Mouse (Mus musculus) ES-CJ7 (cell line): ENCODE measurements around the gene Atg9b.
A peak's percentile ranks its signal among the peaks of the same experiment; 100 is the strongest.

Experiments used
- DNase-seq: peaks from one replicate; pipeline ENCODE4 v3.0.0; 2011; ENCODE audit warnings: low read depth, low spot score

The Atg9b gene

DNA sequence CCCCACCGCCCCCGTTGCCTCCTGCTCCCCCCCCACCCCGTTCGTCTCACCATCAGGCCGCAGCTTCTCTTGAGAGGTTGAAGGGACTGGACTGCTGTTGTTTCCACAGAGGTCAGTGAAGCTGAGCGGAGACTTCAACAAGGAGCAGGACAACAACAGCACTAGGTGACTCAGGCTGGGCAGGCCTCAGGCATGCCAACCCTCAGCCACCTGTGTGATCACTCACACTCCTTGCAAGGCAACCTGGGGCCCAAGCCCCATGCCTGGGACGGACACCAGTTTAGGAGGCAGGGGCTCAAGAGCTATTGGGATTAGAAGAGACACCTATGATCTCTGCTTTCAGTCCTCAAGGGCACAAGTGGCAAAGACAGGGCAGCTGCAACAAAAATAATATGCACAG, at the start of gene Atg9b:
Gene Atg9b (minus strand): TSS at position 280 of the 400 bp plus-strand sequence.
- DNase-seq, result no peak

- DNase-seq, result no peak
Measured at GRCm38 (mm10) chr5:24441187-24441586, 49.2 kb upstream of the Atg9b start.

GRCm38 (mm10) chr5:24433993-24434392, 42.0 kb upstream of the Atg9b start:
- DNase-seq, result no peak

DNA sequence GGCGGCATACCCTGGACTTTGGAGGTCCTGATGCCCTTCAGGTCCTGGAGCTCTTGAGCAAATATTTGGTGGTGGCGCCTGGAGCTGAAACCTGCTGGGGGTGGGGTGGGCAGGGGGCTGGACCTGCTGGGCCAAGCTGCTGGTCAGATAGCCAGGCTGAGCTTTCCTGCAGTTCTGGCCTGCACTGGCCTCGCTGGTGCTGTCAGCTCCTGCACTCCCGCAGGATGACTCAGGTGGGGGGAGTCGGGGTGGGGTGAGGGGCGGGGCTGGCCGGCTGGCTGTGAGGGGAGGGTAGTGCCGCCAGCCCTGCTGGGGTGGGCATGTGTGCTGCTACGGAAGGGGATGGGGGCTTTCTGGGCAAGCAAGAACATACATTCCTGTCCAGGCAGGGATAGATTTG, 36.7 kb upstream of the Atg9b start:
- no peak for DNase-seq

- DNase-seq, result no peak
Measured at GRCm38 (mm10) chr5:24427981-24428402, 36.0 kb upstream of the Atg9b start.

GRCm38 (mm10) chr5:24427285-24427633, 35.3 kb upstream of the Atg9b start:
- no peak for DNase-seq

DNA sequence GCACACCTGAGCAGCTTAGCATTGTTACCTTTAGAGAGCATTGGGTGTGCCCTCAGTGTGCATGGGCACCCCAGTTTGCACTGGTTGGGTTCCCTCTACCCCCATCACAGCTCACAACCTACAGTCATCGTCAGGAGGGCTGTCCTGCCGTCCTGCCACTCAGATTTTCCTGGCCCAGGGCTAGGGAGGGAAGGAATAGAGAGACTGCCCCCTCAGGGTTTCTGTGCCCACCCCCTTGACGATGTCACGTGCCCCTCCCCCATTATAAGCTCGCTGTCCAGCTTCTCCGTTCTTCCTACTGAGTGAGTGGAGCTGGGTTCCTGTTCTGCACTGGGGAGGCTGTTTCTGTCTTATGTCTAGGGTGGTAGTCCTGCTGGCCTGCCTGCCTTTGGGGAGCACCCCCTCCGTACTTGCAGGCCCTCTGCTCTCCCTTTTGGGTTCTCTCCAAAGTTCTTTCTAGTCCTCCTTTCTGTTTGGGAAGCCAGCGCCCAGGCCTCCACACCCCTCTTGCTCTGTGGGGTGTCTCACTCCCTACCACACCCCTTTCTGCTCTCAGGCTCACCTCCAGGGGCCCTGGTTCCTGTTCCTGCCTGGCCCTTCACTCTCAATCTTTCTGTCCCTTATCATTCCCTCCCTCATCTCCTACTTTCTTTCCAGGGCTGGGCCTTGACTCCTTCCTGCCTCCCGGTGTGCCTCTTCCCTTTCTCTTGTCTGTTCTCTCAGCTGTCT, 34.8 kb upstream of the Atg9b start:
- peak; percentile 21 for DNase-seq

GRCm38 (mm10) chr5:24426037-24426432, 34.1 kb upstream of the Atg9b start:
- DNase-seq, result peak; percentile 24

DNA sequence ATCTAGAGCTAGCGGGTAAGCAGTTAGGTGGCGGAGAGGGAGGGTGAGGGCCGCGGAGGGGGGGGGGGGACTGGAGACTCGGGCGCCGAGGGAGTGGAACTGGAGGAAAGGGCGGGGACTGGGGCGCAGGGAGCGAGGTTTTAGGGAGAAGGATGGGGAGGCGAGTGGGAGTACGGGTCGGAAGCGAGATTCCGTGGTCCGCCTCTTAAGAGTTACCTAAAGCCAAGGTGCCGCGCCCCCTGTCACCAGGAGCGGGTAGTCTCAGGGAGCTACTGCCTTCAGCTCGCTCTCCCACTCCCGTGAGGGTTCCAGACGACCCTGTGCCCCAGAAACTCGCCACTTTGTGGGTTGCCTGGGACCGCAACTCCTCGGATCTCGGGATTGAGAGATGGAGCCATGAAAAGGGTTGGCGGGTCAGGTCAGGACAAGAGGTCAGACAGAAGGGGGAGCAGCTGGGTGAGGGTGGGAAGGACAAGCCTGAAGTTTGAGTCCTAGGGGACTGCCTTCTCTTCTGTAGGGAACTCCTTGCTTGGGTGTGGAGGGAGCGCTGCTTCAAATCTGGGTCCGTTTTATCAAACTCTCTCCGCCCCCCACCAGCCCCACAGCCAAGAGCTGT, 33.6 kb upstream of the Atg9b start:
- DNase-seq, result peak; percentile 71

DNA sequence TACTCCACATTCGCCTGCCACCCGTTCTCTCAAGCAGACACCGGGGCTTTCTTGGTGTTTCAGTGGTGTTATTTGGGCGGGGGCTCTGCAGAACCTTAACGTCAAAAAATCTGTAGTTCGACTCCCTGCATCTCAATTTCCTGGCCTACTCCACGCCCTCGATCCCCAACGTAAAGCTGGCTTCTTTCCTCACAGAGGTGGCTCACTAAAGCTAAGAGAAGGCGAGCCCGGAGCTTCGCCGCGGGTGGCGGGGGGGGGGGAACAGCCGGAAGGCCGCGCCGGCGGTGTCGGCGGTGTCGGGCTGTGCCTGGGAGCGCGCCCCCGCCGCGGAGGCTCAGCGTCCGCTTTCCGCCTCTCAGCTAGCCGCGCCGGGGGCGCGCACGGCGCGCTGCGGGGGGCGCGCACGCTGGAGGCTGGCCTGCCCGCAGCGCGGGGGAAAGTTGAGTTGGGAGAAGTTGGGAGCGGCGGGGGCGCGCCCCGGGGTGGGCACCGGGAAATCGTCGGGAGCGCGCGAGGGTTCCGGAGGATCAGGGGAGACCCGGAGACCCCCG, 33.0 kb upstream of the Atg9b start:
- DNase-seq, result peak; percentile 75

DNA sequence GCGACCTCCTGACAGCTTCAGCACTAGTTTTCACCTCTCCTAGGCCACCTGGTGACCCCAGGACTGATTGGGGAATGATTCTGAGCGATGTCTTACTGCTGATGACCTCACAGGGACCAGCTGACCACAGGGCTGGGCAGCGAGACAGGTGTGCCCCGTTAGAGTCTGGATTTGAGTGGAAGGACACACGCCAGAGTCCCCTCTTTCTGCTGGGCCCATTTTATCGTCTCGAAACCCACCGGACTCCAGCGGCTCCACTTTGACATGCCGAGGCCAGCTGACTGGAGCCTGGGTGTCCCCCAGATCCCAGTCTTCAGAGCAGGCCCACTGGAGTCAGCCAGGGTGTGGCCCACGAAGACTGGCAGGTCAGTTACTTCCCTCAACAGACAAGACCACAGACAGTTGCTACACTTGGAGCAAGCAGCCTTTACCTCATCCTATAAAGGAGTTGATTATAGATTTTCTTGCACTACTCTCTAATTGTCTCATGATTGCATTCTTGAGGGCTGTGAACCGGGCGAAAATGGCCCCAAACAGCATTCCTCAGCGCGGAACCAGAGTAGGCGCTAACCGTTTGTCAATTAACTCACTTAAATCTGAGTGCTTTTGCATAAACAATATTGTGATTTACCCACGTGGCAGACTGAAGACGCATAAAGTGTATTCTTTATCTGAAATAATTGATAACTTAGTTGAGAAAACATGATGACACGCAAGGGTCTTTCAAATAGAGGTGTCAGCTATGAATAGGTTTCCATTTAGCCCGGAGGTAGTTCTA, 32.2 kb upstream of the Atg9b start:
- no peak for DNase-seq

DNA sequence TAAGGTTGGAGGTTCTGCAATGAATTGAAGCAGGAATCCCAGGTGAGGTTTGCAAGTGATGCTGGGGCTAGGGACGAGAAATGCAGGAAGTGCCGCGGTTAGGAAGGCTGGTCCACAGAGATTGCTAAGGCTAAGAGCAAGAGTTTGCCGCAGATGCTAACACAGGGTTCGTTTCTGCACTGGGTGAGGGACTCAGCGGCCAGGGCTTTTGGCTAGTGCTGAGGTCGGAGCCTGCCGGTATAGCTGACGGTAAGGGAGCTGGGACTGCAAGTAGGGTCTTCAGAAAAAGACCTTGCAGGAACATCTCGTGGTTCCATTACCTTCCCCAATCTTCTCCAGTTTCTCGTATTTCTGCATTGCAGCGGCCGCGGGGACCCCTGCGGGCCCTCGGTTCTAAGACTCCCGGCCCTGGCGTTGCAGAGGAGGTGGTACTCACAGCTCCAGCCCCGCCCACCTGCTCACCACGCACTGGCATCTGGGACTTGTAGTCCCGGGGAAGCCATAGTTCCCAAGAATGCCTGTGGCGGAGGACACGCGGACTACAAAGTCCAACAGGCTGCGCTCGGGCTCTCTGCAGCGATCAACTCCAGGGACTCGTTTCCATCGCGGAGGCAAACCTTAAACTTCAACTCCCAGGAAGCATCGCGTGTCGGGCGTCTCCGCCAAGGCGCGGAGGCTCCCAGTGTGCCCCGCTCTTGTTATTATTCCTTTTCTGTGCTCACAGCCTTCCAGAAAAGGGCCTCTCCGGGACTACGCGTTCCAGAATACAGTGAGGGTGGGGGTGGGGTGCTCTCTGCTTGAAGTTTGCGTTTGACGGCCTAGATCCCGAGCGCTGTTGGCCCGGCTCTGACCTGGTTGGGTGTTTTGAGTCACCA, 31.4 kb upstream of the Atg9b start, which contains the start of the genes Cdk5 and Slc4a2:
Gene Cdk5 (minus strand): TSS at position 402 of the 875 bp plus-strand sequence.
Gene Slc4a2 (plus strand): TSS at position 709 of the 875 bp plus-strand sequence.
- DNase-seq, result peak; percentile 100

- DNase-seq, result no peak
Measured at GRCm38 (mm10) chr5:24420381-24420780, 28.4 kb upstream of the Atg9b start.

- no peak for DNase-seq
Measured at GRCm38 (mm10) chr5:24417587-24417986, 25.6 kb upstream of the Atg9b start.

GRCm38 (mm10) chr5:24416222-24416736, 24.3 kb upstream of the Atg9b start:
- DNase-seq, result peak; percentile 87

GRCm38 (mm10) chr5:24413938-24414337, 22.0 kb upstream of the Atg9b start:
- DNase-seq, result no peak

GRCm38 (mm10) chr5:24413042-24413693, 21.2 kb upstream of the Atg9b start, which contains the start of gene Asic3:
Gene Asic3, plus strand, starts transcription at chr5:24413392.
- DNase-seq, result no peak

DNA sequence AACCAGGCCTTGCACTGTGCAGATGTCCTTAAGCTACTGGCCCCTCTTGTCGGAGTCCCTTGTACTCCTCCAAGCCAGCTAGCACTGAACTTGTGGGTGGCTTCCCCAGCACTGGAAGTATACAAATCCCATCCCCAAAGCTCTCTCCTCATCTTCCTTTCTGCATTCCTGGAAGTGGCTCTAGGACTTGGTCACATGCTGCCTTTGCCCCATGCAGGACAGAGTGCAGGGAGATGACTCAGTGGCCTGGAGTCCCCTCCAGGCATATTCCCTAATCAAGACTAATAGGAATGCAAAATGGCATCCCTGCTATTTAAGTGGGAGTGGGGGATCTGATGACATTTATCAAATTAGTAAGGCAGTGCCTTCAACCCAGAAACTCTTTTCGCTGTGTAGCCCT, 20.1 kb upstream of the Atg9b start:
- no peak for DNase-seq

GRCm38 (mm10) chr5:24409466-24409865, 17.5 kb upstream of the Atg9b start:
- no peak for DNase-seq

DNA sequence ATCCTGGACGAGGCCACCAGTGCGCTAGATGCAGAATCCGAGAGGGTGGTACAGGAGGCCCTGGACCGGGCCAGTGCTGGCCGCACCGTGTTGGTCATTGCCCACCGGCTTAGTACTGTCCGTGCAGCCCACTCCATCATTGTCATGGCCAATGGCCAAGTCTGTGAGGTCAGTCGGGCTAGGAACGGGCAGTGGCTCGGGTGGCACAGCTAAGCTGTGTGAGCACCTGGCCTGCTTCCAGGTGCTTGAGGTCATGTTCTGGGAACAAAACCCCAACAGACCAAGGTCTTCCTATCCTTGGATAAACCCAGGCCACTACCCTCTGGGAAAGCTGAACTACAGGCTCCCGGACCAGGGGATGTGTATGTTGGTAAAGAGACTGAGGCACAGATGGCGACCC, 16.7 kb upstream of the Atg9b start:
- no peak for DNase-seq
